Mouse (Mus musculus) liver, adult 2 months (tissue): ENCODE measurements at regions not wholly inside any gene's neighbourhood (a gene's known extent, or its start where the extent isn't known, plus 50 kb on each side); places are given as distances from the start of the nearest gene placed in this dataset.

Experiments used
- CTCF ChIP-seq: fragments of 200-500 bp; IDR thresholded peaks from 2 replicates; pipeline ENCODE4 v1.5.1; 2011; ENCODE audit warnings: low read depth, low read length, control low read depth
- POLR2A ChIP-seq: fragments of 200-500 bp; IDR thresholded peaks from 2 replicates; pipeline ENCODE4 v1.6.1; 2011; ENCODE audit warnings: low read length, control low read depth; ENCODE audit not compliant: insufficient read depth; ENCODE audit errors: extremely low read depth

DNA sequence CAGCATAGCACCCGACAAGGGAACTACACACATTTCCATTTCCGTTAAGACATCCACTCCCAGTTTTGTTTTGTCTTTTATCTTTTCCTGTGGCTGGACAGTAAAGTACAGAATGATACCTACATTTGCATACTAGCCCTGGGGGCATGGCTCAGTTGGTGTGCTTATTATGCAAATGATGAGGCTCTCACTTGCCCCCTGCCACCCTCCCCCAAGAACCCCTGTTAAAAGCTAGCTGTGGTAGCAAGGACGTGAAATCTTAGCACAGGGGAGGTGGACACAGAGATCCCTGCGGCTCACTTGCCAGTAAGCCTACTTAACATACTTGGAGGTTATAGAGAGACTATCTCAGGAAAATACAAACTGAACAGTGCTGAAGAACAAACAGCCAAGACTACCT is 375.2 kb upstream of the B3galt2 start:
- TF ChIP-seq POLR2A, result no peak
- TF ChIP-seq CTCF, result no peak
